Mouse (Mus musculus) cortical plate, adult 2 months (tissue): ENCODE measurements around the gene Plk5.

Experiments used
- CTCF ChIP-seq: fragments of 200-500 bp; IDR thresholded peaks from 2 replicates; pipeline ENCODE4 v1.5.1; 2011; ENCODE audit warnings: mild to moderate bottlenecking, control low read depth, low read length; ENCODE audit not compliant: insufficient read depth; ENCODE audit errors: extremely low read depth
- POLR2A ChIP-seq: fragments of 200-500 bp; IDR thresholded peaks from 2 replicates; pipeline ENCODE4 v1.6.1; 2011; ENCODE audit warnings: mild to moderate bottlenecking, low read length, control low read depth; ENCODE audit not compliant: insufficient read depth; ENCODE audit errors: extremely low read depth

- TF ChIP-seq POLR2A (no peak), CTCF (no peak)
These were observed 15.7 kb downstream of the Plk5 start for GRCm38 (mm10) chr10:80371983-80372382.
